Mouse (Mus musculus): Measurements from ENCODE around the gene Tlk1. TPM values are rescaled to one million over a fixed set of nuclear protein-coding genes. Genes with fewer than 3 reads are reported as not detected.
"Not testable (repeated sequence)": the region's sequence is repeated elsewhere in the genome, so short reads cannot be mapped to it uniquely, and the experiment has no call there.

Tlk1 gene
- polyA plus RNA-seq, 1 experiment, result 9.4 TPM

DNA sequence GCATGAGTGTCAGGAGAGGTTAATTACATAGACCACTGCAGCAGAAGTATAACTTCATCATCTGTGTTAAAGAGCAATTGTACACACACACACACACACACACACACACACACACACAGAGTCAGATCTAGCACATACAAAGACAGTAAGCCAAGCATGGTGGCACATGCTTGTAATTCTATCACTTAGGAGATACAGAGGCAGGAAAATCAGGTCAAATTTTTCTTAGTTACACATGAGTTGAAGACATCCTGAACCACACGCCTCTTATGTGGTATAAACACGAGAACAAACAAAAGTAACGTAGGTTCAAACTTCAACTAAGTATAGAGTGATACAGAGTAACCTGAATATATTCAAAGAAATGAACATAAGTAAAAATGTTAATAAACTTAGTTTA lies 15.6 kb downstream of the Tlk1 start:
- H3K27me3 ChIP-seq (ENCODE audit: control insufficient read depth, insufficient read depth, insufficient read length), result no peaks in the 10 kb centered on the region
- H3K4me2 ChIP-seq (ENCODE audit: low read depth), result no peak overlapping the region
- H3K36me3 ChIP-seq (ENCODE audit: control insufficient read depth, insufficient read depth), result no peaks in the 10 kb centered on the region
- no peak overlapping the region for H3K4me3 ChIP-seq
- TF ChIP-seq TCF12 (IDR thresholded peaks at IDR 0.05; ENCODE audit: insufficient read depth, poor library complexity, severe bottlenecking), result no peak
- TF ChIP-seq REST (IDR thresholded peaks at IDR 0.05; ENCODE audit: insufficient read depth, insufficient read length), result no peak
- TF ChIP-seq E2F4 (IDR thresholded peaks at IDR 0.05; ENCODE audit: insufficient read depth), result no peak
- TF ChIP-seq TCF3 (IDR thresholded peaks at IDR 0.05; ENCODE audit: insufficient read length, low read depth), result no peak
- TF ChIP-seq USF1 (IDR thresholded peaks at IDR 0.05; ENCODE audit: low read depth), result no peak
- no peak for TF ChIP-seq MYOG (IDR thresholded peaks at IDR 0.05; ENCODE audit: control insufficient read depth in 1 of 3, insufficient read depth in 1 of 3, insufficient read length in 2 of 3, low read depth in 2 of 3)
- TF ChIP-seq CEBPB (IDR thresholded peaks at IDR 0.05; ENCODE audit: insufficient read depth, poor library complexity, severe bottlenecking), result no peak
- H3K79me2 ChIP-seq (ENCODE audit: control insufficient read depth, insufficient read depth), result peaks cover 97% of the 10 kb centered on the region
- H3ac ChIP-seq (ENCODE audit: control insufficient read depth, insufficient read length), result no peak overlapping the region

DNA sequence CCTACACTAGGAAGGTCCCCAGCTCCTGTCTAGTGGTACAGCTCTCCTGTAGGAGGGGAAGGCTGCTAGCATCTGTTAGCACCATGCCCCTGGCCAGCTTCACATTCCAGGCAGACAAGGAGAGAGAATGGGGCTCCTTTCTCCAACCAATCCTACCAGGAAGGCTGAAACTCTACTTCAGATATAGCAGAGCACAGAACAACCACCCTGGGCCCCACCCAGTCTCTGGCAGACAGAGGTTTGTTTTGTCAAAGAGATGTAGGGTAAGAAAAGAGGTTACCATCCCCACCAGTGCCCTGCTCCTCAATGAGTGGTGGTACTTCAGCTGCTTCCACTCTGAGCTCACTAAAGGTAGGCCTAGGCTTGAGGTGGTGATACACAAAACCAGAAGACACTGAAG lies 16.8 kb downstream of the Tlk1 start:
- no peaks in the 10 kb centered on the region for H3K27me3 ChIP-seq (ENCODE audit: control insufficient read depth, insufficient read depth, insufficient read length)
- no peak for TF ChIP-seq E2F4 (IDR thresholded peaks at IDR 0.05; ENCODE audit: insufficient read depth)
- TF ChIP-seq MYOG (IDR thresholded peaks at IDR 0.05; ENCODE audit: control insufficient read depth in 1 of 3, insufficient read depth in 1 of 3, insufficient read length in 2 of 3, low read depth in 2 of 3), result no peak
- TF ChIP-seq SRF (IDR thresholded peaks at IDR 0.05; ENCODE audit: control insufficient read depth, insufficient read length, low read depth), result no peak
- no peak for TF ChIP-seq REST (IDR thresholded peaks at IDR 0.05; ENCODE audit: insufficient read depth, insufficient read length)
- TF ChIP-seq POLR2A (IDR thresholded peaks at IDR 0.05; ENCODE audit: insufficient read length, low read depth), result no peak
- no peak for TF ChIP-seq TCF3 (IDR thresholded peaks at IDR 0.05; ENCODE audit: insufficient read length, low read depth)
- TF ChIP-seq USF1 (IDR thresholded peaks at IDR 0.05; ENCODE audit: low read depth), result no peak
- TF ChIP-seq MYOD1 (IDR thresholded peaks at IDR 0.05; ENCODE audit: control insufficient read depth in 1 of 3, insufficient read length in 2 of 3, low read depth in 2 of 3), result no peak
- TF ChIP-seq CEBPB (IDR thresholded peaks at IDR 0.05; ENCODE audit: insufficient read depth, poor library complexity, severe bottlenecking), result no peak
- TF ChIP-seq TCF12 (IDR thresholded peaks at IDR 0.05; ENCODE audit: insufficient read depth, poor library complexity, severe bottlenecking), result no peak
- TF ChIP-seq MAX (IDR thresholded peaks at IDR 0.05; ENCODE audit: low read depth), result no peak
- TF ChIP-seq POLR2AphosphoS2 (IDR thresholded peaks at IDR 0.05; ENCODE audit: insufficient read length, low read depth), result no peak
- H3K4me3 ChIP-seq, result no peak overlapping the region
- H3ac ChIP-seq (ENCODE audit: control insufficient read depth, insufficient read length), result no peak overlapping the region
- no peak overlapping the region for H3K4me2 ChIP-seq (ENCODE audit: low read depth)
- peaks cover 95% of the 10 kb centered on the region for H3K79me2 ChIP-seq (ENCODE audit: control insufficient read depth, insufficient read depth)
- H3K36me3 ChIP-seq (ENCODE audit: control insufficient read depth, insufficient read depth), result no peaks in the 10 kb centered on the region

DNA sequence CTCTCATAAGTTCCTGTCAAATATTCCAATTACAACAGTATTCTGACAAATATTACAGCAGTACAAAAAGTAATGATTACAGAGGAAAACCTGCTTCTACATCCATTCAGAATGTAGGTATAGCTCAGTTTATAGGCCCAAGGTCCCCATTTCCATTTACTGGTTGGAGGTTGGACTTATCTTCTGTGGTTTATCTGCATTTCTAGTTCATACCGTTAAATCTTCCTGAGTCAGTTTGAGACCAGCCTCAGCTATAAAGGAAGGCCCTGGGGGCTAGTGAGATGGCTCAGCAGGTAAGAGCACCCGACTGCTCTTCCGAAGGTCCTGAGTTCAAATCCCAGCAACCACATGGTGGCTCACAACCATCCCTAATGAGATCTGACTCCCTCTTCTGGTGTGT lies 17.9 kb downstream of the Tlk1 start:
- not testable (repeated sequence) for H3K4me3 ChIP-seq; H3K4me2 ChIP-seq (ENCODE audit: low read depth); H3ac ChIP-seq (ENCODE audit: control insufficient read depth, insufficient read length); H3K27me3 ChIP-seq (ENCODE audit: control insufficient read depth, insufficient read depth, insufficient read length); H3K36me3 ChIP-seq (ENCODE audit: control insufficient read depth, insufficient read depth)
- peaks cover 94% of the 10 kb centered on the region for H3K79me2 ChIP-seq (ENCODE audit: control insufficient read depth, insufficient read depth)

DNA sequence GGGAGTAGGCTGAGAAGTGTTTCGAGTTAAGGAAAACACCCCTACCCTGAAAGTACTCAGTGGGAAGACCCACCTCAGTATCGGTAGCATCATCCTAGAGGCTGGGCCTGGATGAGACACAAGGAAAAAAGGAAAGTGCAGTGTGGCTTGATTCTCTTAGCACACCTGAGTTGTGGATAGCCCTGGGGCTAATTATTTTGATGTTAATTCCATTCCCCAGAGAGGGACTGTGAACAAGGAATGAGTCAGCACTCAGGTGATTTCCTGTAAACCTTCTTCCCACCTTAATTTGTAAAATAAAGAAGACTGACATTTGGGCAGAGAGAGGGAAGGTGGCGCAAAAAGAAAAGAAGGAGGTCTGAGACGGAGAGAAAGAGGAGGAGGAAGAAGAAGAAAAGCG lies 19.5 kb downstream of the Tlk1 start:
- Histone ChIP-seq H3K4me3 (no peak overlapping the region), H3K27me3 (ENCODE audit: control insufficient read depth, insufficient read depth, insufficient read length) (no peaks in the 10 kb centered on the region), H3ac (ENCODE audit: control insufficient read depth, insufficient read length) (no peak overlapping the region), H3K4me2 (ENCODE audit: low read depth) (no peak overlapping the region), H3K79me2 (ENCODE audit: control insufficient read depth, insufficient read depth) (peaks cover 95% of the 10 kb centered on the region), H3K36me3 (ENCODE audit: control insufficient read depth, insufficient read depth) (no peaks in the 10 kb centered on the region)
- no peak for TF ChIP-seq USF1 (IDR thresholded peaks at IDR 0.05; ENCODE audit: low read depth)

DNA sequence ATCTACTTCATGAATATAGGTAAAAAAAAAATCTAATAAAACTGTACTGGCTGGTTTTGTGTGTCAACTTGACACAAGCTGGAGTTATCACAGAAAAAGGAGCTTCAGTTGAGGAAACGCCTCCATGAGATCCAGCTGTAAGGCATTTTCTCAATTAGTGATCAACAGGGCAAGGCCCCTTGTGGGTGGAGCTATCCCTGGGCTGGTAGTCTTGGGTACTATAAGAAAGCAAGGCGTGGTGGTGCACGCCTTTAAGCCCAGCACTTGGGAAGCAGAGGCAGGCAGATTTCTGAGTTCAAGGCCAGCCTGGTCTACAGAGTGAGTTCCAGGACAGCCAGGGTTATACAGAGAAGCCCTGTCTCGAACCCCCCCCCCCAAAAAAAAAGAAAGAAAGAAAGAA lies 21.8 kb downstream of the Tlk1 start:
- H3ac ChIP-seq (ENCODE audit: control insufficient read depth, insufficient read length); H3K4me3 ChIP-seq; H3K4me2 ChIP-seq (ENCODE audit: low read depth); H3K27me3 ChIP-seq (ENCODE audit: control insufficient read depth, insufficient read depth, insufficient read length); H3K36me3 ChIP-seq (ENCODE audit: control insufficient read depth, insufficient read depth): not testable (repeated sequence)
- H3K79me2 ChIP-seq (ENCODE audit: control insufficient read depth, insufficient read depth), result peaks cover 94% of the 10 kb centered on the region

DNA sequence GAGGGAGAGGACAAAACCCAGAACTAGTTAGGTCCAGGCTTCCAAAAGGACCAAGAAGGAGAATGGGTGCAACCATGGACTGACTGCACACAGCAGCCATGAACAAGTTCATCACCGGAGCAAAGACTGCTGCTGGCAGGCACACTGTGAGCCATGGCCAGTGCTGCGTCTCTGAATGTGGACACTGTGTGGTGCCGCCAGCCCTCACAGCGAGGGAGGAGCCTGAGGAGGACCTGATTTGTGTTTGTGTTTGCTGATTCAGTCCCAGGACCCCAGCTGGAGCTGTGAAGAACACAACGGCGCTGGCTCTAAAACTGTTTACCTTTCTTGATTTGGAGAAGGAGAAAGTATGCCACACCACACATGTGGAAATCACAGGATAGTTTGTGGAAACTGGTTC lies 22.9 kb downstream of the Tlk1 start:
- no peak overlapping the region for H3ac ChIP-seq (ENCODE audit: control insufficient read depth, insufficient read length)
- TF ChIP-seq POLR2A (IDR thresholded peaks at IDR 0.05; ENCODE audit: insufficient read length, low read depth) (no peak), REST (IDR thresholded peaks at IDR 0.05; ENCODE audit: insufficient read depth, insufficient read length) (no peak), TCF12 (IDR thresholded peaks at IDR 0.05; ENCODE audit: insufficient read depth, poor library complexity, severe bottlenecking) (no peak), MAX (IDR thresholded peaks at IDR 0.05; ENCODE audit: low read depth) (no peak), CEBPB (IDR thresholded peaks at IDR 0.05; ENCODE audit: insufficient read depth, poor library complexity, severe bottlenecking) (no peak), USF1 (IDR thresholded peaks at IDR 0.05; ENCODE audit: low read depth) (no peak), MYOG (IDR thresholded peaks at IDR 0.05; ENCODE audit: control insufficient read depth in 1 of 3, insufficient read depth in 1 of 3, insufficient read length in 2 of 3, low read depth in 2 of 3) (no peak), MYOD1 (IDR thresholded peaks at IDR 0.05; ENCODE audit: control insufficient read depth in 1 of 3, insufficient read length in 2 of 3, low read depth in 2 of 3) (no peak), POLR2AphosphoS2 (IDR thresholded peaks at IDR 0.05; ENCODE audit: insufficient read length, low read depth) (no peak), SRF (IDR thresholded peaks at IDR 0.05; ENCODE audit: control insufficient read depth, insufficient read length, low read depth) (no peak), E2F4 (IDR thresholded peaks at IDR 0.05; ENCODE audit: insufficient read depth) (no peak), TCF3 (IDR thresholded peaks at IDR 0.05; ENCODE audit: insufficient read length, low read depth) (no peak)

More for the DNA sequence above, 22.9 kb downstream of the Tlk1 start:
- Histone ChIP-seq H3K4me2 (ENCODE audit: low read depth) (no peak overlapping the region), H3K36me3 (ENCODE audit: control insufficient read depth, insufficient read depth) (no peaks in the 10 kb centered on the region), H3K79me2 (ENCODE audit: control insufficient read depth, insufficient read depth) (peaks cover 95% of the 10 kb centered on the region), H3K27me3 (ENCODE audit: control insufficient read depth, insufficient read depth, insufficient read length) (no peaks in the 10 kb centered on the region), H3K4me3 (no peak overlapping the region)

Data from myocyte (in vitro differentiated cells).